Mouse (Mus musculus) right cerebral cortex, postnatal 10 days (tissue): ENCODE data around the gene Cdc14b.

Source experiments
- DNase-seq, 2 experiments: peaks; one replicate each; pipeline ENCODE4 v3.0.0; 2021; ENCODE audit warnings: low spot score in 2 of 2

The Cdc14b gene

DNA sequence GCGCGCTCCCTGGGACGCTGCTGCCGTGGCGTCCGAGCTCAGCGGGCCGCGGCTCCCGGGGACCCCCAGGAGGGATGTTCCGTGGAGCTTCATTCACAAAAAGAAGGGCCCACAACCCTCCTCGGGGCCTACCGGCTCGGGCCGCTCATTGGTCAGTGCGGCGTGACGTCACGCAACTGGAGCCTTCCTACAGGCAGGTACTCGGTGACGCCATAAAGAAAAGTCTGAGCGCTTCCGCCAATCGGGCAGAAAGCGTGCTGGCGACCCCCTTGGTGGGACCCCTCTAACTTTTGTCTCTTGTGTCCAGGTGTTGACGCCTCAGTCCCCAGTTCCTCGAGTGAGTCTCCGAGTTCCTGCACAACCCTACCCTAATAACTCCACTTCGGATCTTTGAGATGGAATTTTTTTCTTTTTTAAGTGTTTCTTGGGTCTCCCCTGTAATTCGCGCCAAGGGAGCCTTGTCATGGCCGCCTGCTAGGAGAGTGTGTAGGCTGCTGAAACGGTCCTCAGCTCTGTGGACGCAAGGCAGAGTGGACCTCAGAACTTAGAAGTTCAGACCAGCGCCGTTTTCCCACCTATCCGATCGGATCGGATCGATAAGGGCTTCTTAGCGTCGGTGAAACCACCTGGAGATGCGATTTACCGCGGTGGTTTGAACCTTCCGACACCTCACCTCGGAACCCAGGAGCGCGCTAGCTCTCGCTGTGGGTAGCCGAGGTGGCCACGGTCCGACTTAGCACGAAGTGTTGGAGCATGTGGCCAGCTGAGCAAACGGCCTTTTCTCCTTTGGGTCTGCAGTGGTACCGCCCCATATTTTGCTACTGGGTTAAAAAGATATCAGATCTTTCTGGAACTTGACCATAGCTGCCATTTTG lies at the start of gene Cdc14b:
Gene Cdc14b (minus strand): TSS at position 412 of the 875 bp plus-strand sequence.
- DNase-seq: peak; percentile 84 to 85

GRCm38 (mm10) chr13:64322561-64323281 lies 47.6 kb upstream of the Cdc14b start:
- DNase-seq: no peak

DNA sequence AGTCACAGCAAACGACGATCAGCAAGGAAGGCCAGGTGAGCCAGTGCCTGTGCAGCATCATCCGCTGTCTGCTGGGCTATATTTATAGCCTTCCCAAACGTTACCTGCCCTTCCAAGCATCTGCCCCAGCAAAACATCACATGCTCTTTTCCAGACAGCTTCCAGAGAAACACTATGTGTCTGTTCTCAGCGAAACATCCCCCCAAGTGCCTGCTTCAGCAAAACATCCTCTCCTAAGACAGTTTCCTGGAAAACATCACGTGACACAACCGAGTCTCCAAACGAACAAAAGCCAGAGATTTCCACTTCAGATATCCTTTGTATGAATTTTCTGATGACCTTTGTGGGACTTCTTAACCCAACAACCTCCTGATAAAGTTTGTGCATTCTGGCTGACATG lies 45.2 kb upstream of the Cdc14b start:
- no peak for DNase-seq

DNA sequence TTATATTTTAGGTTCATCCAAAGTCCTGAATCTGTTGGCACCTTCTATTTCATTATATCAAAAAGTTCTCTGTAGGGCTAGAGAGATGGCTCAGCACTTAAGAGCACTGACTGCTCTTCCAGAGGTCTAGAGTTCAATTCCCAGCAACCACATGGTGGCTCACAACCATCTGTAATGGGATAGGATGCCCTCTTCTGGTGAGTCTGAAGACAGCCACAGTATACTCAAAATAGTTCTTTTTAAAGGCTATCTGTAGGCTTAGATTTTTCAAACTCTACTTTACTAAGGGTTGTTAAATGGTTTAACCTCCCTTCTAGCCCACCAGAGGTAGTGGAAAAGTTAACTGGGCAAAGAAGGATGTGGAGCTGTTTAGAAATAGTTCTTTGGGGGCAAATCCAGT lies 44.7 kb upstream of the Cdc14b start:
- DNase-seq: no peak

GRCm38 (mm10) chr13:64318355-64318754 lies 43.3 kb upstream of the Cdc14b start:
- DNase-seq: peak; percentile 55 to 65

DNA sequence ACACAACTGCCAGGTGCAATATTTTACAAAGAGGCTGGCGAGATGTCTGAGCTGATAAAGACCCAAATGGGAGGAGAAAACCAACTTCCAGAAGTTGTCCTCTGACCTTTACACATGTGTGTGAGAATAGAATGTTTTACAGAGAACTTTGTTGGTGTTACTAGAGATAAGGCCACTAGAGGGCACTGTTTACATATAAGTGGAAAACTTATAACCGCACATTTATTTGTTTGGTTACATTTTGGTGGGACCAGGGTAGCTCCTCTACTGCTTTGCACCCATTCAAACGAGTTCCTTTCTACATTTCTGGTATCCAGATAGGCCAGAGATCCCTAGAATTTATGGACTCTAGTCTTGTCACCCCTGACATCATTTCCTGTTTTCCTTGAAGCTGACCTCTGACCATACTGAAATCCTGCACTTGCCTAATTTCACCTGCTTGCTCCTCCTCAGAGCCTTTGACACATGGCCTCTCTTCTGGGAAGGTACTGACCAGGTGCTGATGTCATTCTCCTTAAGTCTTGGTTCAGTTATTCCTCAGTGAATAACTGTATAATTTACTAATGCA lies 40.5 kb upstream of the Cdc14b start:
- DNase-seq: no peak

DNA sequence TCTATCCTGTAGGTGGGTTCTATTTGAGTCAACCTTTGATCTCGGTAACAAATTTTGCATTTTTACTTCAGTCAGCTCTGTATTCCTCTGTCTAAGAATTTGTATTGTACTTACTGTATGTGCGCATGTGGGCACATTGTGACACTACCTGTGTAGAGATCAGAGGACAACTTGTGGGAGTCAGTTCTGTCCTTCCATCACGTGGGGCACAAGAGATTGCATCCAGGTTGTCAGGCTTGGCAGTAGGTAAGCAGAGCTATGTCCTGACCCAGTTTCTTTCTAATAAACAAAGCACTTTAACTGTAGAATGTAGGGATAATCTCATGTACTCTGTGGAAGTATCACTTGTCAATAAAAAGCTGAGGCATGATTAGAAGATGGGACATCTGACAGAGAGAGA lies 39.0 kb upstream of the Cdc14b start:
- no peak for DNase-seq

DNA sequence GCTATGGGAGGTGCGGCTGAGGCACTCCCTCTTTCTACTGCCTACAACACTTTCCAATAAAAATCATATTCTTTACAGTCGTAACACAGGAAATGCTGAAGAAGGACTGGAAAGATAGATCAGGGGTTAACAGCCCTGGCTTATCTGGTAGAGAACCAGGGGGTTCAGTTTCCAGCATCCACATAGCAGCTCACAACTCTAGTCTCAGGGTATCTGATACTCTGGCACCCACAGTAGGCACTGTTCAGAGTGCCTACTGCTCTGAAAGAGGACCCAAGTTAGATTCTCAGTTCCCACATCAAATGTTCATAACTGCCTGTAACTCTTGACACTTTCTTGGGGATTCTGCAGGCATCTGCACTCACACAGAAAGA lies 37.8 kb upstream of the Cdc14b start:
- no peak for DNase-seq

DNA sequence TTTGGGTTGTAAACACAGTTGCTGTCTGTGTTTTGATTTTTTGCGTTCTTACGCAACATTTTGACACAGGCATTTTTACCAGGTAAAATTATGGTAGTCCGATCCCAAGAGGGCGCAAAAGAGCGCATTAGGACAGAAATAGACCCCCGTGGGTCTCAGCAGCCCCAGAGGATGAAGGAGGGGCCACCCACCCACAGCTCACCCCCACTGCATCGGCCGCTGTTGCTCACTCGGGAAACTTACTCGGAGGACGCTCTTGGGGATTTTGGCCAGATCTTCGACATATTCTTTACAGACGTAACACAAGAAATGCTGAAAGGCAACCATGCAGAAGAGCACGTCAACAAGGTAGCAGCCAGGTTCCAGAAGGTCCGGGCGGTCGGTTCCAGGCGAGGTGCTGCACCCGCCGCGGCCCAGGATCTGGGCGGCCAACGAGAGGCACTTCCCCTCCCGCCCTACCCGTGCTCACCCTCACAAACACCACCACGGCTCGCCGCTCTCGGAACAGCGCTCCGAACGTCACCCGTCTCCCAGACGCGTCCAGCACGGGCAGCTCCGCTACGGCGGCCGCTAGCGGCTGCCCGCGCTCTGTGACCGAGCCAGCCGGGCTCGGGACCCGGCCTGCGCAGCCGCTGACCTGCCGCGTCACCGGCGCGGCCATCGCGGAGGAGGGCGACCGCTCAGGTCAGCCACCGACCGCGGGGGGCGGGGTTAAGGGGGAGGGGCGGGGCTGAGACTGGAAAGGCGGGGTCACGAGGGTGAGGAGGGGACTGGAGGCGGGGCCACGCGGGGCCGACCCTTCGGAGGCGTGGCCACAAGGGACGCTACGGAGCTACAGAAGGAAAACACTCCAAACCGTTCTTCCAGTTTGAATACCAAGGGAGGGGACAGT lies 37.2 kb upstream of the Cdc14b start, which contains the start of gene Aaed1:
Gene Aaed1 (minus strand): TSS at position 687 of the 892 bp plus-strand sequence.
- DNase-seq: peak; percentile 90 to 93

DNA sequence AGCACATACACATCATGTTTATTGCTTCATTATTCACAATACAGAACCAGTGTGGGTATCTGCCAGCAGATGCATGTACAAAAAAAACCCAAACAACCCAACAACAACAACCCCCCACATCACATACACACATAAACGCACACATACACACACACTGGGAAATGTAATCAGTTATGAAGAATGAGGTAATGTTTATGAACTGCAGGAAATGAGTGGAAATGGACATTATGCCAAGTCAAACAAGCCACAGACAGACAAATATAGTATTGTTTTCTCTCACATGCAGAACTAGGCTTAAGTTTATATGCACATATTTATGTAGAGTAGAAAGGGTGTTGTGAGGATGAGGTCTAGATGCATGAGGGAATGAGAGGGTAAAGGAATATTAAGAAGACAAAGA lies 36.2 kb upstream of the Cdc14b start:
- DNase-seq: no peak

DNA sequence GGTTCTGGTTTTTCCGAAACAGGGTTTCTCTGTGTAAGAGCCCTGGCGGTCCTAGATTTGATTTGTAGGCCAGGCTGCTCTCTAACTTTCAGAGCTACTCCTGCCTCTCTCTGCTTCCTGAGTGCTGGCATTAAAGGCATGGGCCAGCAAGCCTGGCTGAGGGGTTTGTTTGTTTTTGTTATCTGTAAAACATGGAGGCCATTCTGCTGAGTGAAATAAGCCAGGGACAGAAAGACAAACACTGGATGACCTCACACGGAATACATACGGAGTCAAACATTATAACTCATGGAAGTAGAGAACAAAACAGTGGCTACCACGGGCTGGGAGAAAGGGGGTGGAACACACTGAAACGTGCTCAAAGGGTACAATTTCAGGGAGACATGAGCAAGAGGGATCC lies 35.5 kb upstream of the Cdc14b start:
- DNase-seq: no peak

DNA sequence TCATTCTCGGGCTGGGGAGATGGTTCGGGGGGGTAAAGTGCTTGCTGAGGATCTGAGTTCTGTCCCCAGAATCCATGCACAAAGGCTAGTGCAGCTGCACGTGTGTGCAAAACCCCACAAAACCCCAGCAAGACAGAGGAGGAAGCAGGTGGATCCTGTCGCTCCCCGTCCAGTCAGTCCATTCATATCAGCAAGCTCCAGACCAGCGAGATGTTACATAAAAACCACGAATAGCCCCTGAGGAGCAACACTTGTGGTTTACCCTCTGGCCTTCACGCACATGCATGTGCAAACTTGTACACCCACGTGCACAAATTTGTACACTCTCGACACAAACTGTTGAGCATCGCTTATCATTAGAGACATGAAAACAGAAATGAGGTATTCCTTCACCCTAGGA lies 34.8 kb upstream of the Cdc14b start:
- no peak for DNase-seq

DNA sequence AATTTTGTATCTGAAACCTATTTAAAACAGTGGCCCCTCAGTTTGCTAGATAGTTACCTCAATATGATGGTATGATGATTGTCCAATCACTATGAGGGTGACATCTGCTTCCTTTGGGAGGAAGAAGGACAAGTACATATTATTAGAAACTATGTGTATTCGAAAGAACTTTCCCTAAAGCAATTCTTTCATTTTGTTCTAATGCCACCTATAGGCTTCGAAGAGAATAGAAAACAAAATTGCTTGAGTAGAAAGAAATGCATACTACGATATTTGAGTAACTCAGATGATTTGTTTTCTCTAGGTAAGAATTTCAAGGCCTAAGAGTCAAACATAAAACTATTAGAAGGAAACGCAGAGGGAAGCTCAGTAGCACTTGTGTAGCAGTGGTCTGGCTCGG lies 33.9 kb upstream of the Cdc14b start:
- DNase-seq: no peak

DNA sequence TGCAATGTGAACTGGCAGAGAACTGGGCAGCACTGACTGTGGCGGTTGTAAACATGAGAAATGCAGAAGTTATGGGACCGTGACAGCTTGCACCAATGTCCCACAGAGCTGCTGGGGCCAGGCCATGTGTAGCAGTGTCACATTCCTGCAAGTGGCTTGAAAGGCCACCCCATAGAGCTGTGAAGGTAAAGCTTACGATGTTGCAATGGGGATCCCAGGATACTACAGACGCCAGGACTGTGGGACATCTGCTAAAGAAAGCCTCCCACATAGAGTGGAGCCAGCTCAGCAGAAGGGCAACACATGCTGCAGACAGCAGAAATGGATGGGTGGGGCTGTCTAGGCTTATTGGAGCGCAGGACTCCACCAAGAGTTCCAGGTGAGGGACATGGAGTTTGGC lies 32.4 kb upstream of the Cdc14b start:
- DNase-seq: peak; percentile 36 to 43

- peak; percentile 49 to 74 for DNase-seq
These were observed 31.0 kb upstream of the Cdc14b start for GRCm38 (mm10) chr13:64306078-64306477.

DNA sequence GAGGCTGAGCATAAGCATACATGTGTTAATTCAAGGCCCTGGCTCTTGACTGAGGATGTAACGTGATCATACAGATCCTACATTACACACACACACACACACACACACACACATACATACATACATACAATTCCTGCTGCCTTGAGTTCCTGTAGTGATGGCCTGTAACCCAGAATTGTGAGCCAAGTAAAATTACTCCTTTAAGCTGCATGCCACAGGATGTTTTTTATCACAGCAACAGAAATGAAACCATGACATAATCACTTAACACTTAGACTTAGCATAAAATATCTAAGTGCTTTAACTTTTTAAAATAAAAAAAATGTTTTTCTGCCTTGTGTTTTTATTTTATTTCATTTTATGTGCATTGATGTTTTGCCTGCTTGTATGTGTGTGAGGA lies 24.0 kb upstream of the Cdc14b start:
- DNase-seq: no peak

DNA sequence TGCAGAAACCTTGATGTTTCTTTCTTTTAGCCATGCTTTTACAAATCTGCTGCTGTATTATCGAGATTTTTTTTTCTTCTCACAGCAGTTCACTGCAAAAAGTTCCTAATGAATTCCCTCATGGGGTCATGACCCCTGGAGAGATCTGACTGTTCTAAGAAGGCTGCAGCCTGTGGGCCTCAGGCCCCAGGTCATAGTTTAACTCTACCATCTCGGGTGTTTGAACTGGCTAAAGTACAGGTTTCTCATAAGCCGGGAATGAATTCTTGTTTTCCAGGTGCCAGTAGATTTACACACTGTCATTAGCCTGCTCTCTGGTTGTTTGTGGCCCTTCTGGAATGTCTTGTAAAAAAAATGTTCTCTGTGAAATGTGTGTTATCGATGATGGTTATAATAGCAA lies 11.7 kb upstream of the Cdc14b start:
- DNase-seq: no peak

DNA sequence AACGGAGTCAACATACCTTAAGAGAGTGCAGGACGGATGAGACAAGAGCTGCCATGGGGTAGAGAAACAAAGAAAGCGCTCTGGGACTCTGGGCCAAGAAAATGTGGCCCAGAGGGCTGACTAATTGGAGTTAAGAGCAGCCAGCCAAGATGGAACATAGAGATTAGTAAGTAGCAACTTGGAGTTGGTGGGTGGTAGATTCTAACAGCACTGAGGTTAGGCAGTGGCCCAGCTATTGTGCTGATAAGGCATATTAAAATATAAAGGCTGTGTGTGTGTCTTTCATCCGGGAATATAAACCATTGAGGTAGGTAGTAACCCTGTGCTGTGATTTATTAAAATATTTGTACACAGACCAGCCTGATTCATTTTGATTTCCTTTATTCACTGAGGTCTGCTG lies 11.2 kb upstream of the Cdc14b start:
- no peak for DNase-seq

DNA sequence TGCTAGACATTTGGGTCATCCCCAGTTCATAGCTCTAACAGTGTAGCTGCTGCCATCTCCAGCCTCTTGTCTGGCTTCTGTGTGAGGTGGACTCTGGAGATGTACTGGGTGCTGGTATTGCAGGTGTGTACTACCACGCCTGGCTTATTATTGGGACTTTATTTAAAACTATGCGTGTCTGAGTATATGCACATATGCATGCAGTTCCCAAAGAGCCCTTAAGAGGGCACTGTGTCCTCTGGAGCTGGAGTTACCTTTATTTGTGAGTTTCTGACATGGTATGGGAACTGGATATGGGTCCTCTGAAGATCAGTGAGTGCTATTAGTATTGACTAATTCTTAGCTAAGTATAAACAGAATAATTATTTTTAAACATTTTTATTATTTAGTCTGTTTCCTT lies 9.6 kb upstream of the Cdc14b start:
- no peak for DNase-seq

DNA sequence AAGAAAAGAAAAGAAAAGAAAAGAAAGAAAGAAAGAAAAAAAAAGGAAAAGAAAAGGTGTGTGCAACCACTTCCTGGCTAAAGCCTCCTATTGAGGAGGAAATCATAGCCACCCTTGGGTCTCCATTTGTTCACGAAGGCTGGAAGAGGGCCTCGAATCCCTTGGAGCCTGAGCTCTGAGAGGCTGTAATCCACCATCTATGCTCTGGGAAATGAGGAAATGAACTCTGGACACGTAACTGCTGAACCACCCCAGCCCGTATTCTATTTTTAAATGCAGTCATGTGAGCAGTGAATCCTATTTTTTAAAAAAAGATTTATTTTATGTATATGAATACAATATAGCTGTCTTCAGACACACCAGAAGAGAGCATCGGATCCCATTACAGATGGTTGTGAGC lies 5.8 kb upstream of the Cdc14b start:
- DNase-seq: no peak

DNA sequence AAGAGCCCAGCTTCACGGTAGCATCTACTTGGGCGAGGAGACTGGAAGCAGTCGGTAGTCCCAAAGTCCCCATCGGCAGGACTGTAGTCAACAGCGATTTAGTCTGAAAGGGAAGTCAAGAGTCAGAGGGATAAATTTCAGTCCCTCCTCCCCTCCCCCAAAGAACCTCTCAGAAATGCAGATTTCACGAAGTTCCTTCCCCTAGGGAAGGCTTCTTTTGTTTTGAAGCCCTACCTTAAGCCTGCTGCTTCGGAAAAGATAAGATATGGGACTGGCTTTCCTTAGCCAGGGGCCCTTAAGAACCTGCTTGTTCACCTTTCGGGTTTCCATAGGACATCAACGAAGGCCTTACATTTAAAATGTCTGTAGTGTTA lies 651 bp upstream of the Cdc14b start:
- no peak for DNase-seq
